Mouse (Mus musculus) heart, embryonic 14.5 days (tissue): ENCODE data around the gene Btbd10. TPM values are rescaled to one million over a fixed set of nuclear protein-coding genes. Genes with fewer than 3 reads are reported as not detected.
A peak's percentile ranks its signal among the peaks of the same experiment; 100 is the strongest.

ENCODE experiments used
- ATAC-seq: fragments of 200-750 bp; cut with Nextera tagmentation; 2 replicates; pipeline ENCODE4 v1.8.0; 2017; ENCODE audit warnings: low read depth, moderate TSS enrichment; ENCODE audit not compliant: insufficient number of reproducible peaks, insufficient read depth, low FRiP score
- H3K27ac ChIP-seq, 2 experiments: fragments of 200-500 bp in 1 of 2; fragments of 300-500 bp in 1 of 2; sonication (generic) in 1 of 2; replicated peaks in 1 of 2; 2 replicates each; pipeline ENCODE4 v1.5.1; 2012 to 2014; ENCODE audit warnings: low read depth in 2 of 2, low read length in 2 of 2, control low read depth in 1 of 2, mild to moderate bottlenecking in 1 of 2, mixed read lengths in 1 of 2; ENCODE audit not compliant: control insufficient read depth in 1 of 2, insufficient read depth in 1 of 2
- H3K27me3 ChIP-seq: fragments of 300-500 bp; sonication (generic); 2 replicates; pipeline ENCODE4 v1.6.1; 2014; ENCODE audit warnings: mild to moderate bottlenecking, low read length, control low read depth; ENCODE audit not compliant: control insufficient read depth, insufficient read depth
- H3K36me3 ChIP-seq: fragments of 300-500 bp; sonication (generic); 2 replicates; pipeline ENCODE4 v1.6.1; 2014; ENCODE audit warnings: mild to moderate bottlenecking, control low read depth, low read length, mixed read lengths; ENCODE audit not compliant: control insufficient read depth, insufficient read depth
- H3K4me1 ChIP-seq, 2 experiments: fragments of 200-500 bp in 1 of 2; fragments of 300-500 bp in 1 of 2; sonication (generic) in 1 of 2; 2 replicates each; pipeline ENCODE4 v1.6.1; 2012 to 2014; ENCODE audit warnings: low read length in 2 of 2, control low read depth in 1 of 2, mixed read lengths in 1 of 2; ENCODE audit not compliant: control insufficient read depth in 2 of 2, insufficient read depth in 2 of 2
- H3K4me2 ChIP-seq: fragments of 300-500 bp; sonication (generic); 2 replicates; pipeline ENCODE4 v1.6.1; 2014; ENCODE audit warnings: mild to moderate bottlenecking, low read length
- H3K4me3 ChIP-seq, 2 experiments: fragments of 200-500 bp in 1 of 2; fragments of 300-500 bp in 1 of 2; sonication (generic) in 1 of 2; 2 replicates each; pipeline ENCODE4 v1.5.1; 2012 to 2014; ENCODE audit warnings: low read length in 2 of 2, mild to moderate bottlenecking in 2 of 2, control low read depth in 1 of 2, low read depth in 1 of 2, moderate library complexity in 1 of 2; ENCODE audit not compliant: control insufficient read depth in 1 of 2, insufficient read depth in 1 of 2
- H3K9ac ChIP-seq: fragments of 300-500 bp; sonication (generic); 2 replicates; pipeline ENCODE4 v1.6.1; 2014; ENCODE audit warnings: mild to moderate bottlenecking, low read length
- H3K9me3 ChIP-seq: fragments of 300-500 bp; sonication (generic); 2 replicates; pipeline ENCODE4 v1.6.1; 2016; ENCODE audit warnings: low read length, control low read depth; ENCODE audit not compliant: control insufficient read depth
- WGBS: fragments of 180-500 bp; shearing (Covaris S2); extraction: QIAGEN DNeasy Blood & Tissue Kit; methylation state at CpG from one replicate; pipeline ENCODE4 v1.1.7; 2014; 5-methylcytosine and 5-hydroxymethylcytosine counted together
- polyA plus RNA-seq: library from polyadenylated mRNA; unstranded; fragments of >200 nt; fragmentation: Nextera tagmentation; extraction: Ambion mirVana; gene quantifications from 2 replicates; pipeline ENCODE4 v1.2.1, GENCODE M21; 2014

The Btbd10 gene
- polyA plus RNA-seq: 24.6 and 25.5 TPM in 2 replicates

DNA sequence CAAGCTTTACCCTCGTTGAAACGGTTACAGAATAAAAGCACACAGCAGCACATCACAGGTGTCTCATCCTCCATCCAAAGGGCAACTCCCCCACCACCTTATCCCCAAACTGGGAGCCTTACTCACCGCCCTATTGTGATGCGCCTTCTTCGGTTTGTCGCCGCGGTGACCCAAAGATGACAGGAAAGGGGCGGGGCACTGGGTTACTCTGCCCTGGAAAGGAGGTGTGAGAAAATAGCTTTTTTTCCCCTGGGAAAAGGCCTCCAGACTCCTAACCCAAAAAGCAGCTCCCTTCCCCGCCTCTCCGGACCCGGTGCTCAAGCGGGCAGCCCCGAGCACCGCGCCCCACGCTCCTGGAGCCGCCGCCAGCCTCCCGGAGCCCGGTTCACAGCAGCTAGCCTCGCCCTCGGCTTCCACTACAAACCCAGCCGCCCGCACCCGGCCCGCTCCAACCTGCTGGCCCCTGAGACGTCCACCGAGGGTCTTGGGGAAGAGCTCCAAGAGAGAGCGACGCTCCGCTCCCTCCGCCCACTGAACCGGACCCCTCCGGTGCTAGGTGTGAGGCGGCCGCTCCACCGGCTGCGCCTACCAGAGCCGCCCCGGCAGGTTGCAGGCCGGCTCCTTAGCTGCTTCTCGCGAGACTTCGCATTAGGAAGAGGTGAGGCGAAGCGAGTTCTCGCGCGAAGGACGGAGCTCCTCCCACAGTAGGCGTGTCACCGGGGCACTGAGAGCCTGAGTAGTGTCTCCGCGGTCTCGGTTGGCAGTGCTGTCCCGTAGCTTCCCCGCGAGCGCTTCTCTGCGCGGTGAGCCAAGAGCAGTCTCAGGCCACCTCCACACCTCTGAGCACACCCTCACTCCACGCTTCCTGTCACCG lies at the start of gene Btbd10:
TSS of gene Btbd10 (minus strand) at position 647 of the 874 bp plus-strand sequence.
- Histone ChIP-seq H3K4me2 (peak within 1 kb of the TSS; percentile 88), H3K4me1 (peaks cover 2 to 8% of the 10 kb centered on the region in 2 experiments; a peak in 1 of 4 replicates), H3K9ac (peak within 1 kb of the TSS; percentile 82), H3K4me3 (peak within 1 kb of the TSS; percentile 77 to 79), H3K36me3 (peaks cover 6% of the 10 kb centered on the region; the same call in 1 of the 2 replicates), H3K27me3 (no peaks in the 10 kb centered on the region), H3K27ac (peak within 1 kb of the TSS; percentile 67 to 89), H3K9me3 (no peaks in the 10 kb centered on the region)
- WGBS: under 1% methylated on average over 61 of the region's 64 CpGs
- ATAC-seq: peak; percentile 98

DNA sequence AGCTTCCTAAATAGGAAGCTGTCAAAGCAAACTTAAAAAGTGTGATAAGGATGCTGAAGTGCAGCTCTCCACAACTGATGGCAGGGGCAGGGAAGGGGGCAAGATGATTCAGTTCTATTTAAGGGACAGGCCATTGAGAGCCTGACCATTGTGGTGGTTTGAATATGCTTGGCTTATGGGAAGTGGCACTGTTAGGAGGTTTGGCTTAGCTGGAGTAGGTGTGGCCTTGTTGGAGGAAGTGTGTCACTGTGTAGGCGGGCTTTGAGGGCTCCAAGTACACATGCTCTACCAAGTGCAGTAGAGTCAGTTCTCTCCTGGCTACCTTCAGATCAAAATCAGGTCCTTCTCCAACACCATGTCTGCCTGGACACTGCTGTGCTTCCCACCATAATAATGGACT lies 47.3 kb upstream of the Btbd10 start:
- Histone ChIP-seq H3K27ac (no peak overlapping the region), H3K4me1 (peaks cover 4 to 10% of the 10 kb centered on the region in 2 experiments; a peak in 3 of 4 replicates), H3K9me3 (no peaks in the 10 kb centered on the region), H3K27me3 (no peaks in the 10 kb centered on the region), H3K36me3 (no peaks in the 10 kb centered on the region), H3K9ac (no peak overlapping the region), H3K4me2 (no peak overlapping the region), H3K4me3 (no peak overlapping the region)
- no peak for ATAC-seq
- 95% methylated on average over 1 of the region's 1 CpGs for WGBS

DNA sequence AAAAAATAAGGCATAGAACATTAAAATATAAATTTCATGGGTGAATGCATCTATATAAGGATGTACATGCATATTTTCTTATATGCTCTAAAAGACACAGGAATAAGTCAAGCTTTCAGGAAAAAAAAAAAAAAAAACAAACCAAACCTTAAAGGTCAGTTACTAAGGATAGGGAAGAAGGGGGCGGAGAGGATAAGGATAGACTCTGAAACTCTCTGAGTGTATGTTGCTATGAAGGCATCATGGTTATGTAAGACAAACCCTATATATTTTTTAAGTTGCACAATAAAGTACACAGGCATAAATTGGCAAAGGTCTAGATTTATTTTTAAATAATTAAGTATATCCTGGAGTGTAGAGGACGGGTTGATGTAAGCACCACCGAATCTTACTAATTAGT lies 46.1 kb upstream of the Btbd10 start:
- Histone ChIP-seq H3K9me3 (no peaks in the 10 kb centered on the region), H3K4me3 (no peak overlapping the region), H3K27ac (no peak overlapping the region), H3K4me1 (peaks cover 4 to 10% of the 10 kb centered on the region in 2 experiments; a peak in 3 of 4 replicates), H3K36me3 (no peaks in the 10 kb centered on the region), H3K27me3 (no peaks in the 10 kb centered on the region), H3K9ac (no peak overlapping the region), H3K4me2 (no peak overlapping the region)
- ATAC-seq: no peak
- 89% methylated on average over 3 of the region's 3 CpGs for WGBS

DNA sequence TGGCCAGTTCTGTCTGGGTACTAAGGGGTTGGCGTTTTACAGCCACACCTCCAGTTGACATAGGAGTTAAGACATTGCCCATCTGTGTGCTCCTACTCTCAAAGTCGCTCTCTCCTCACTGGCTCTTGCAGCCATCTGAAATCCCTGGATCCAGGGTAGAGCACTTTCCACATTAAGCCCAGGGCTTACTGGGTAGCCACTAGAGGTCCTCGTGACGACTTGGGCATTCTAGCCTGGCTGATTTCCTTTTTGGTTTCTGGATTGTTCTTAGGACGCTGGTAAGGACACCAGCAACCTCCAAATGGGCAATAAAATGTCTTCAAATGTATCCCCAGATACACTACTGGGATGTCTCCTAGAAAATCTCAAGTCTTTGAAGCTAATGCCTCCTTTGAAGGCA lies 39.5 kb upstream of the Btbd10 start:
- no peak overlapping the region for H3K27ac ChIP-seq
- H3K36me3 ChIP-seq: no peaks in the 10 kb centered on the region
- no peaks in the 10 kb centered on the region for H3K4me1 ChIP-seq
- H3K4me2 ChIP-seq: no peak overlapping the region
- H3K4me3 ChIP-seq: no peak overlapping the region
- ATAC-seq: no peak
- H3K9ac ChIP-seq: no peak overlapping the region
- H3K27me3 ChIP-seq: no peaks in the 10 kb centered on the region
- 45% methylated on average over 5 of the region's 5 CpGs for WGBS
- H3K9me3 ChIP-seq: no peaks in the 10 kb centered on the region

DNA sequence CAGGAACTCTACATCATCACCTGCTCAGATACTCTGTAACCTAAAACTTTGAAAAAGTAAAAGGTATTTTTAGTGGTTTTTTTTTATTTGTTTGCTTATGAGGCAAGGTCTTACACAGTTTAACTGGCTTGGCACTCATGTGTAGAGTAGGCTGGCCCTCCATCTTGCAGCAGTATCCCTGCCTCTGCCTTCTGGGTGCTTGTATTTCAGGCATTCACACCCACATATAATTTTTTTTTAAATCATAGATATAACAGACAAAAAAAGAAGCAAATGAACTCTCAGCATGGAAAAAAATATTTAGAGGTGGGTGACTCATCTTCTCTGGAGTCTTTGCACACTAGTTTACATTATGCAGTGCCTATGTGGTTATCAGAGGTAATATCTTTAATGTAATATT lies 28.9 kb upstream of the Btbd10 start:
- no peak overlapping the region for H3K27ac ChIP-seq

DNA sequence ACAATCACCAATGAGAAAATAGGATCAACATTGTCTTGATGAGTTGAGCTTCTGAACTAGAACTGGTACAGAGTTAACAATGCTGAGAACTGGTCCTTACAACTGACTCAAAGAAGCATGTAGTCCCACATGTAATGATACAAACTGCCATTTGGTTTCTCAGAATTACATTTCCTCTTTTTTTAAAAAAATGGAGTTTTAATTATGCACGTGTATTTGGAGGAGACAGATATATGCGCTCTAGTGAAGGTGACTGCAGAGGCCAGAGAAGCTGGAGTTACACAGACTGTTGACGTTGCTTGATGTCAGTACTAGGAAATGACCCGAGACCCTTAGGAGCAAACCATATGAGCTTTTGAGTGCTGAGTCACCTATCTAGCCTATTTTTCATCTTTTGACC lies 27.5 kb upstream of the Btbd10 start:
- H3K4me2 ChIP-seq: no peak overlapping the region
- 87% methylated on average over 4 of the region's 4 CpGs for WGBS
- ATAC-seq: no peak

More for the DNA sequence above, 28.9 kb upstream of the Btbd10 start:
- no peaks in the 10 kb centered on the region for H3K36me3 ChIP-seq
- H3K9me3 ChIP-seq: no peaks in the 10 kb centered on the region
- no peak for ATAC-seq
- H3K4me3 ChIP-seq: no peak overlapping the region
- H3K9ac ChIP-seq: no peak overlapping the region
- H3K4me1 ChIP-seq: no peaks in the 10 kb centered on the region
- no peaks in the 10 kb centered on the region for H3K27me3 ChIP-seq
- no peak overlapping the region for H3K4me2 ChIP-seq

DNA sequence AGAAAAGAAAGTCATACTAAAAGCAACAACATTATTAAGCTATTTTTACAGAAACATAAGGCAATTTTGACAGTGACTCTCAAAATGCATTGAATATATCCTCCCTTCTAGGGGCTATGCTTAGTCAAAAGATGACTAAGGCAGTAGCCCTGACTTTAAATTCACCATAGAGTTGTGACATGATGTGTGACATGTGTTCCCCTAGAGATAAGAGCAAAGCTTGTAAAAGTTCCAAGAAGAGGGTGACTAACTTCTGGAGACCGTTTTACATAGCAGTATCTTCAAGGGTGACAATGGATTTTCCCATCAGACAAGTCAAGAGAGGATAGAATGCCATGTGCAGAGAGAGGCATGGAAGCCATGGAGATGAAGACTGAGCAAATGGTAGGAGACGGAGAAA lies 22.4 kb upstream of the Btbd10 start:
- H3K36me3 ChIP-seq: no peaks in the 10 kb centered on the region
- H3K4me2 ChIP-seq: no peak overlapping the region
- no peaks in the 10 kb centered on the region for H3K9me3 ChIP-seq
- H3K27me3 ChIP-seq: no peaks in the 10 kb centered on the region
- ATAC-seq: no peak
- no peak overlapping the region for H3K27ac ChIP-seq
- H3K4me1 ChIP-seq: no peaks in the 10 kb centered on the region
- no peak overlapping the region for H3K4me3 ChIP-seq
- H3K9ac ChIP-seq: no peak overlapping the region
- WGBS: 59% methylated on average over 2 of the region's 2 CpGs

More for the DNA sequence above, 27.5 kb upstream of the Btbd10 start:
- Histone ChIP-seq H3K4me1 (no peaks in the 10 kb centered on the region), H3K9me3 (no peaks in the 10 kb centered on the region), H3K4me3 (no peak overlapping the region), H3K27me3 (no peaks in the 10 kb centered on the region), H3K27ac (no peak overlapping the region), H3K9ac (no peak overlapping the region), H3K36me3 (no peaks in the 10 kb centered on the region)
